ENCODE assay signal across 11 mouse cellular contexts in the genomic region with DNA sequence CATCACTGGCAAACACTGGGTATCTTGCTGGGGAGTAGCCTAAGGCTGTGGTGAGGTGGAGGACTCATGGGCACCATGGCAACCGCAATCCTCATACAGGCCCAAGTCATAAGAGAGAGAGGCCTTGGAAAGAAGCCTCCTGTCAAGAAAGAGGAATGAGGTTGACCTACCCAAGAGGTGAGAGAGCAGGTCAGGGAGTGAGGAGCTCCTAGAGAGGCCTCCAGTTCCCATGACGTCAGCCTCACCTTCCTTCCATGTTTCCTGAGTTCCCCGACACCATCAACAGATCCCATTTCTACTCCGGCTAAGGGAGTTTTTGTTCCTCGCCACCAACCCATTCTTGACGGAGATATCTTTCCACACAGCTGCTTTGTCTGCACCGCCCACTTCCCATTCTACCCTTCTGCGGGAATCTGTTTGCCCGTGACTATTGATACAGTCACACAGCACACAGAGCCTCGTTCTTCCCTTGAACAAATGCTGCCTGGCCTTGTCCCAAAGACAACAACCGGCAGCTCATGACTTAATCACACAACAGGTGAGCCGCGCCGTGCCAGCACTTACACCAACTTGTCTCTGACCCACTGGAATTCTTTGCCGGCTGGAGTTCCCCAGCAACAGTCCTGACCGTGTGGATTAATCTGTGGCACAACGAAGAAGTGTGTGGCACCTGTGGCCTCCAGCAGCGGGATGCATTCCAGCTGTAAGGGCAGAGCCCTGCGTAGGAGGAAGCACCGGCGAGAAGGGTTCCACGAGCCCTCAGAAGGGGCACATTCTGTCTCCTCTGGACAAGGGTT.
DNase-seq lines count a peak whose midpoint lies in the region; ATAC-seq and TF ChIP-seq lines count a peak whose summit lies in the region.
"Had no signal": no experiment of that assay in that cellular context is flagged by ENCODE, and none has a peak within 500 bp of the region (broad histone marks: within the 10 kb centered on the region; RNA-seq: fewer than 3 reads in every experiment).

No protein-coding gene starts in this region.

- DNase-seq in heart, adult 2 months, result peak; percentile 21 to 30
- DNase-seq in heart, adult 18-20 months, result no peak
- peak; percentile 65 for DNase-seq in lung, adult 2 months
- DNase-seq in natural killer cell, adult 2 months (ENCODE audit: low spot score in 2 of 2), result no peak
- no peak for DNase-seq in forebrain, embryonic 11.5 days (ENCODE audit: low spot score)
- DNase-seq in right cerebral cortex, postnatal 10 days (ENCODE audit: low spot score in 2 of 2), result no peak
- DNase-seq: cerebellum, adult 11 months had no signal

- H3K4me1 ChIP-seq in heart, adult 2 months (ENCODE audit: control insufficient read depth, insufficient read depth, low read length), result peaks cover 2% of the 10 kb centered on the region
- peaks cover 9% of the 10 kb centered on the region; the same call in 1 of the 2 replicates for H3K4me1 ChIP-seq in E14TG2a.4 (replicated peaks; ENCODE audit: low read depth, low read length)
- H3K4me1 ChIP-seq in intestine, postnatal 0 days (replicated peaks; ENCODE audit: control insufficient read depth, insufficient read depth, low read length), result no peaks in the 10 kb centered on the region
- peaks cover 3% of the 10 kb centered on the region for H3K4me1 ChIP-seq in lung, adult 2 months (ENCODE audit: control insufficient read depth, insufficient read depth, low read length)
- no peaks in the 10 kb centered on the region for H3K4me1 ChIP-seq in forebrain, embryonic 11.5 days (replicated peaks; ENCODE audit: control insufficient read depth, insufficient read depth, low read length)
- H3K4me1 ChIP-seq: hindbrain, embryonic 15.5 days had no signal

- WGBS in heart, adult 2 months, result 45% methylated on average over 22 of the region's 22 CpGs
- WGBS in intestine, postnatal 0 days, result 79% methylated on average over 22 of the region's 22 CpGs
- 44% methylated on average over 22 of the region's 22 CpGs for WGBS in lung, adult 2 months
- 86% methylated on average over 22 of the region's 22 CpGs for WGBS in forebrain, embryonic 11.5 days

- no peak overlapping the region for H3K4me3 ChIP-seq in heart, adult 2 months
- H3K4me3 ChIP-seq in E14TG2a.4 (replicated peaks; ENCODE audit: low read length), result peak overlapping the region; percentile 54
- no peak overlapping the region for H3K4me3 ChIP-seq in intestine, postnatal 0 days (ENCODE audit: low read depth, low read length)
- no peak overlapping the region for H3K4me3 ChIP-seq in lung, adult 2 months (replicated peaks; ENCODE audit: extremely low read depth, low read depth, low read length)
- no peak overlapping the region for H3K4me3 ChIP-seq in forebrain, embryonic 11.5 days (ENCODE audit: low read depth, low read length)
- H3K4me3 ChIP-seq: hindbrain, embryonic 15.5 days had no signal

- no peak overlapping the region for H3K27ac ChIP-seq in heart, adult 2 months
- H3K27ac ChIP-seq in intestine, postnatal 0 days (ENCODE audit: low read depth, low read length), result no peak overlapping the region
- no peak overlapping the region for H3K27ac ChIP-seq in forebrain, embryonic 11.5 days (ENCODE audit: low read depth, low read length)
- H3K27ac ChIP-seq: hindbrain, embryonic 15.5 days had no signal

- no peaks in the 10 kb centered on the region for H3K79me2 ChIP-seq in heart, adult 2 months (replicated peaks; ENCODE audit: control insufficient read depth, insufficient read depth, low read length)

- TF ChIP-seq EP300 in heart, adult 2 months (IDR thresholded peaks at IDR 0.05; ENCODE audit: insufficient read depth, low read depth, low read length), result no peak

- no peak for TF ChIP-seq CTCF in heart, adult 2 months (IDR thresholded peaks at IDR 0.05)
- no peak for TF ChIP-seq CTCF in E14TG2a.4 (conservative IDR thresholded peaks at IDR 0.05; ENCODE audit: low read length)
- TF ChIP-seq CTCF in intestine, postnatal 0 days (IDR thresholded peaks at IDR 0.05; ENCODE audit: low read depth), result no peak
- TF ChIP-seq CTCF in lung, adult 2 months (IDR thresholded peaks at IDR 0.05; ENCODE audit: insufficient read depth, low read length), result no peak

- no peaks in the 10 kb centered on the region for H3K36me3 ChIP-seq in heart, adult 2 months (ENCODE audit: control insufficient read depth, insufficient read depth, low read length)
- no peaks in the 10 kb centered on the region for H3K36me3 ChIP-seq in E14TG2a.4 (ENCODE audit: insufficient read depth, low read length)
- no peaks in the 10 kb centered on the region for H3K36me3 ChIP-seq in intestine, postnatal 0 days (ENCODE audit: control insufficient read depth, insufficient read depth)
- H3K36me3 ChIP-seq in forebrain, embryonic 11.5 days (ENCODE audit: control insufficient read depth, insufficient read depth, low read length), result no peaks in the 10 kb centered on the region
- H3K36me3 ChIP-seq: hindbrain, embryonic 15.5 days had no signal

- intact Hi-C loops in heart, adult 2 months (cut with DNase I), result no loop called here

- H3K4me2 ChIP-seq in intestine, postnatal 0 days (replicated peaks; ENCODE audit: low read depth), result no peak overlapping the region
- H3K4me2 ChIP-seq in forebrain, embryonic 11.5 days (ENCODE audit: low read depth, low read length, severe bottlenecking), result no peak overlapping the region
- H3K4me2 ChIP-seq: hindbrain, embryonic 15.5 days had no signal

- no peak for TF ChIP-seq POLR2A in heart, adult 2 months (IDR thresholded peaks at IDR 0.05; ENCODE audit: insufficient read depth, low read depth, low read length)
- no peak for TF ChIP-seq POLR2A in lung, adult 2 months (IDR thresholded peaks at IDR 0.05; ENCODE audit: borderline replicate concordance, extremely low read depth, low read depth, low read length)

- H3K9me3 ChIP-seq in E14TG2a.4 (ENCODE audit: low read length), result no peaks in the 10 kb centered on the region
- no peaks in the 10 kb centered on the region for H3K9me3 ChIP-seq in intestine, postnatal 0 days (ENCODE audit: control insufficient read depth)
- H3K9me3 ChIP-seq in forebrain, embryonic 11.5 days (ENCODE audit: control insufficient read depth, low read length), result no peaks in the 10 kb centered on the region
- H3K9me3 ChIP-seq: hindbrain, embryonic 15.5 days had no signal

- peak; percentile 10; the same call in 1 of the 2 replicates for ATAC-seq in intestine, postnatal 0 days
- ATAC-seq in forebrain, embryonic 11.5 days (replicated peaks; ENCODE audit: low FRiP score), result no peak

- H3K27me3 ChIP-seq in heart, adult 2 months (ENCODE audit: control insufficient read depth, insufficient read depth, low read length), result no peaks in the 10 kb centered on the region
- H3K27me3 ChIP-seq in E14TG2a.4 (ENCODE audit: insufficient read depth, low read length), result peaks cover 15% of the 10 kb centered on the region
- H3K27me3 ChIP-seq in intestine, postnatal 0 days (replicated peaks; ENCODE audit: control insufficient read depth, insufficient read depth, low read length), result no peaks in the 10 kb centered on the region
- H3K27me3 ChIP-seq in forebrain, embryonic 11.5 days (ENCODE audit: control insufficient read depth, insufficient read depth, low read length), result no peaks in the 10 kb centered on the region
- H3K27me3 ChIP-seq: CH12.LX; hindbrain, embryonic 15.5 days had no signal

- H3K9ac ChIP-seq in heart, adult 2 months (ENCODE audit: low read depth, low read length), result no peak overlapping the region
- no peak overlapping the region for H3K9ac ChIP-seq in intestine, postnatal 0 days (ENCODE audit: low read depth, low read length)
- H3K9ac ChIP-seq in forebrain, embryonic 11.5 days (ENCODE audit: low read length), result no peak overlapping the region
- H3K9ac ChIP-seq: hindbrain, embryonic 15.5 days had no signal

Comparison
In these comparisons a context has a peak if more than half of its experiments do, and no peak if none do; other contexts are left out.
1. DNase-seq: peak in heart, adult 2 months (2 of 2) and lung, adult 2 months (single experiment); none in heart, adult 18-20 months (0 of 2), natural killer cell, adult 2 months (0 of 2), forebrain, embryonic 11.5 days (single experiment) and right cerebral cortex, postnatal 10 days (0 of 2).